Mouse (Mus musculus) midbrain, postnatal 0 days (tissue): ENCODE measurements around the gene Thra. TPM values are rescaled to one million over a fixed set of nuclear protein-coding genes. Genes with fewer than 3 reads are reported as not detected.
A peak's percentile ranks its signal among the peaks of the same experiment; 100 is the strongest.

Experiments
- ATAC-seq: fragments of 200-750 bp; cut with Nextera tagmentation; 2 replicates; pipeline ENCODE4 v1.8.0; 2017; ENCODE audit warnings: moderate number of reproducible peaks, mild to moderate bottlenecking, moderate TSS enrichment, moderate library complexity; ENCODE audit not compliant: low FRiP score
- DNase-seq: peaks from one replicate; pipeline ENCODE4 v3.0.0-alpha.2; 2015; ENCODE audit warnings: low spot score
- H3K27ac ChIP-seq: fragments of 300-500 bp; sonication (generic); 2 replicates; pipeline ENCODE4 v1.5.1; 2014; ENCODE audit warnings: low read depth, mild to moderate bottlenecking, low read length, mixed read lengths
- H3K27me3 ChIP-seq: fragments of 300-500 bp; sonication (generic); 2 replicates; pipeline ENCODE4 v1.6.1; 2014; ENCODE audit warnings: low read length, control low read depth, mixed read lengths; ENCODE audit not compliant: insufficient read depth
- H3K36me3 ChIP-seq: fragments of 300-500 bp; sonication (generic); 2 replicates; pipeline ENCODE4 v1.6.1; 2014; ENCODE audit warnings: low read length, control low read depth, mixed read lengths; ENCODE audit not compliant: insufficient read depth
- H3K4me1 ChIP-seq: fragments of 300-500 bp; sonication (generic); 2 replicates; pipeline ENCODE4 v1.6.1; 2014; ENCODE audit warnings: mild to moderate bottlenecking, control low read depth, antibody characterized with exemption, low read length, mixed read lengths; ENCODE audit not compliant: insufficient read depth
- H3K4me2 ChIP-seq: fragments of 300-500 bp; sonication (generic); 2 replicates; pipeline ENCODE4 v1.6.1; 2014; ENCODE audit warnings: low read depth, mild to moderate bottlenecking, low read length, mixed read lengths; ENCODE audit not compliant: poor library complexity, severe bottlenecking
- H3K4me3 ChIP-seq: fragments of 300-500 bp; sonication (generic); 2 replicates; pipeline ENCODE4 v1.5.1; 2014; ENCODE audit warnings: low read depth, mild to moderate bottlenecking, low read length, moderate library complexity
- H3K9ac ChIP-seq: fragments of 300-500 bp; sonication (generic); replicated peaks from 2 replicates; pipeline ENCODE4 v1.6.1; 2014; ENCODE audit warnings: mild to moderate bottlenecking, low read length, moderate library complexity, mixed read lengths; ENCODE audit not compliant: poor library complexity, severe bottlenecking
- H3K9me3 ChIP-seq: fragments of 300-500 bp; sonication (generic); 2 replicates; pipeline ENCODE4 v1.6.1; 2016; ENCODE audit warnings: low read length, control low read depth
- CTCF ChIP-seq: IDR thresholded peaks from 2 replicates; pipeline ENCODE4 v1.5.1; 2016; ENCODE audit warnings: antibody characterized with exemption, mild to moderate bottlenecking
- WGBS: fragments of 180-500 bp; shearing (Covaris S2); extraction: QIAGEN DNeasy Blood & Tissue Kit; methylation state at CpG from one replicate; pipeline ENCODE4 v1.1.7; 2014; 5-methylcytosine and 5-hydroxymethylcytosine counted together
- polyA plus RNA-seq: library from polyadenylated mRNA; unstranded; fragments of >200 nt; fragmentation: Nextera tagmentation; extraction: Ambion mirVana; gene quantifications from 2 replicates; pipeline ENCODE4 v1.2.1, GENCODE M21; 2015
- total RNA-seq: library from RNA; depleted of rRNA; stranded (reverse); fragments of >200 nt; gene quantifications from 2 replicates; pipeline ENCODE4 v1.2.3, GENCODE M21; 2014

Thra gene
- total and polyA plus RNA-seq, 2 experiments from 2014 or later = 182 to 843 TPM

- Histone ChIP-seq H3K27ac (peak within 1 kb of the TSS; percentile 100), H3K27me3 (no peaks in the 10 kb centered on the region), H3K9me3 (no peaks in the 10 kb centered on the region), H3K4me1 (0 out of 2 replicates have a peak, but pooled peaks cover 3% of the 10 kb centered on the region), H3K9ac (peak within 1 kb of the TSS; percentile 99), H3K4me2 (peak within 1 kb of the TSS; percentile 73), H3K36me3 (peaks cover 11% of the 10 kb centered on the region), H3K4me3 (peak within 1 kb of the TSS; percentile 94)
- WGBS = under 1% methylated on average over 39 of the region's 89 CpGs
- DNase-seq (peak; percentile 91), ATAC-seq (peak; percentile 72)
- peak; percentile 39 for TF ChIP-seq CTCF
Observed at GRCm38 (mm10) chr11:98795015-98795713, 54.7 kb downstream of the Thra start, which contains the start of gene Msl1. TSS of gene Msl1 (plus strand) at chr11:98795516.

GRCm38 (mm10) chr11:98795714-98796514 lies 55.5 kb downstream of the Thra start:
- peak overlapping the region; percentile 73 for H3K4me2 ChIP-seq
- H3K9ac ChIP-seq = peak overlapping the region; percentile 99
- peak overlapping the region; percentile 94 for H3K4me3 ChIP-seq
- H3K36me3 ChIP-seq = peaks cover 18% of the 10 kb centered on the region
- DNase-seq = peak; percentile 32
- under 1% methylated on average over 67 of the region's 74 CpGs for WGBS
- peak overlapping the region; percentile 100 for H3K27ac ChIP-seq
- ATAC-seq = peak; percentile 35
- TF ChIP-seq CTCF = peak; percentile 33
- H3K27me3 ChIP-seq = no peaks in the 10 kb centered on the region
- H3K9me3 ChIP-seq = no peaks in the 10 kb centered on the region
- 0 out of 2 replicates have a peak, but pooled peaks cover 3% of the 10 kb centered on the region for H3K4me1 ChIP-seq

DNA sequence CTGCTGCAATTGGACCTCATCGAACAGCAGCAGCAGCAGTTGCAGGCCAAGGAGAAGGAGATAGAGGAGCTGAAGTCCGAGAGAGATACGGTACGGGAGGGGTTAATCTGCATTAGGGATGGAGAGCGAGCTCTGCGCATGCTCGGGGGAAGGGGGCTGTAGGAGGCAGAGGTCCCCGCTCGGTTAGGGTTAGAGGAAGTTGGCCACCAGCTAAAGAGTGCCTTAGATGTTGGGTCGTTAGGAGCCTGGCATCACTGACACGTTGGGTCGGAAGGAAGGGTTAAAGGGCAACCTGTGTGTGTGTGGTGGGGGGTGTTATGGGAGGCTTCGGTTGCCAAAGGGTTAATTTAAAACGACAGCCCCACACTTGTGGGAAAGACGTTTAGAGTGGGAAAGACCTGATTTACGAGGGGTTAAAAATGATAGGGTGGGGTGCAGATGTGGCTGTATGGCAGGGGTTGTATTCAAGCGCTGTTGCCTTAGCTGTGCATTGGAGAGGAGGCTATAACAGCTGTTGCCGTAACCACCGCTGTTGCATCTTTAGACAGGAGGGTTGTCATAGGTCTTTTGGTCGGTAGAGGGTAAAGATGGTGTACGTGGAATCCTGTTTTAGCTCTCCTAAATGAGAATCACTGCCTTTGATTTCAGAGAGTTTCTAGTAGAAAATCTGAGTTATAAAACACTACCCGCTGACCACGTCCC lies 56.2 kb downstream of the Thra start:
- Histone ChIP-seq H3K36me3 (peaks cover 21% of the 10 kb centered on the region), H3K4me1 (0 out of 2 replicates have a peak, but pooled peaks cover 3% of the 10 kb centered on the region), H3K9me3 (no peaks in the 10 kb centered on the region), H3K9ac (peak overlapping the region; percentile 99), H3K27me3 (no peaks in the 10 kb centered on the region), H3K4me3 (peak overlapping the region; percentile 94), H3K27ac (peak overlapping the region; percentile 100), H3K4me2 (peak overlapping the region; percentile 73)
- 2% methylated on average over 23 of the region's 23 CpGs for WGBS
- peak; percentile 41; the same call in 1 of the 2 replicates for ATAC-seq
- TF ChIP-seq CTCF = no peak
- peak; percentile 90 for DNase-seq

- peak overlapping the region; percentile 99 for H3K9ac ChIP-seq
- DNase-seq (no peak), ATAC-seq (no peak)
- WGBS = 11% methylated on average over 5 of the region's 5 CpGs
- peak overlapping the region; percentile 94 for H3K4me3 ChIP-seq
- H3K9me3 ChIP-seq = no peaks in the 10 kb centered on the region
- no peak for TF ChIP-seq CTCF
- H3K27me3 ChIP-seq = no peaks in the 10 kb centered on the region
- H3K36me3 ChIP-seq = peaks cover 24% of the 10 kb centered on the region
- H3K4me2 ChIP-seq = peak overlapping the region; percentile 73
- H3K4me1 ChIP-seq = 0 out of 2 replicates have a peak, but pooled peaks cover 3% of the 10 kb centered on the region
- H3K27ac ChIP-seq = peak overlapping the region; percentile 100
Observed at GRCm38 (mm10) chr11:98797306-98797705, 56.9 kb downstream of the Thra start.

- Histone ChIP-seq H3K36me3 (peaks cover 30% of the 10 kb centered on the region), H3K27me3 (no peaks in the 10 kb centered on the region), H3K4me3 (peak overlapping the region; percentile 94), H3K9ac (peak overlapping the region; percentile 99), H3K27ac (peak overlapping the region; percentile 100; the same call in 1 of the 2 replicates), H3K4me1 (0 out of 2 replicates have a peak, but pooled peaks cover 3% of the 10 kb centered on the region), H3K9me3 (no peaks in the 10 kb centered on the region), H3K4me2 (peak overlapping the region; percentile 73)
- WGBS = 37% methylated on average over 4 of the region's 4 CpGs
- ATAC-seq = no peak
- TF ChIP-seq CTCF = no peak
- DNase-seq = peak; percentile 40
Observed at GRCm38 (mm10) chr11:98797909-98798308, 57.5 kb downstream of the Thra start.
